Mouse (Mus musculus) spleen, adult 12 weeks (tissue): ENCODE results near the gene Chrna1.

Experiments
- DNase-seq: peaks from one replicate; pipeline ENCODE4 v3.0.0; 2022; ENCODE audit warnings: low spot score

Gene Chrna1

GRCm38 (mm10) chr2:73514178-73514577 is 66.0 kb downstream of the Chrna1 start:
- no peak for DNase-seq
